Mouse (Mus musculus): ENCODE measurements around the gene Csmd2.

GRCm38 (mm10) chr4:128342208-128342607 is 354.6 kb downstream of the Csmd2 start:
- TF ChIP-seq CTCF (IDR thresholded peaks at IDR 0.05; ENCODE audit: insufficient read depth, low read length) (no peak), POLR2A (IDR thresholded peaks at IDR 0.05; ENCODE audit: borderline replicate concordance, extremely low read depth, low read depth, low read length) (no peak)

Data from lung, adult 2 months (tissue).